Mouse (Mus musculus): ENCODE measurements around the gene Rcc1l. TPM values are rescaled to one million over a fixed set of nuclear protein-coding genes. Genes with fewer than 3 reads are reported as not detected.

The Rcc1l gene
- 18.0 and 20.4 TPM in 2 replicates for polyA plus RNA-seq (2012; rRNA removed)

DNA sequence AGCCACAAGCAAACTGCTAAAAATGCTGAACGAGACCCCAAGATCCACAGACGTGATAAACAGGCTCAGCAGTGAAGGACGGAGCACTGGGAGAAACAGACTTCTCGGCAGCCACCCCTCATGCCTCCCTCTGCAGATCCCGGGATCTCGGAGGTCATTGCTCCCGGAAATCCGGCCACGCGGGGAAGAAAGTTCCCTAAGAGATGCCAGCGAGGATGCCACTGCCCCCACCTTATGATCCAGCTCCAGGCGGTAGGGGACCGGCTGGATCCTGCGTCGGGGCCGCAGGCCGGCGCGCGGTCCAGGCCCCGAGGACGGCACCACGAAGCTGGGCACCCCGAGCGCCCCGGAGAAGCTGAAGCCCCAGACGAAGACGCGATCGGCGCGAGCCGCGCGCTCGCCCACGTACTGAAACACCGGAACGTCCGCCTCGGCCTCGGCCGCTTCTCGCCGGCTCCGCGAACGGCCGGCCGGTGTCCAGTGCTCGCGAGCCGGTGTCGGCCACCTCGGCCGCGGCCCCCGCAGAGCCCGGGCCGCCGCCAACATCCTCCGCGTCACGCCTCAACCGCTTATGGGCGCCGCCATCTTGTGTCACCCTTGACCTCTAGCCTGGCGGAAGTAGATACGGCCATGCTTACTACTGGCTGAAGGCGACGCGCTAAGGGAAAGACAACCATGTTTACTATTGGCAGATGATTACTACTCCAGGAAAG, at the start of gene Rcc1l:
TSS of gene Rcc1l (minus strand) at position 606 of the 713 bp plus-strand sequence.
- Histone ChIP-seq H3K36me3 (ENCODE audit: control insufficient read depth, insufficient read depth, low read length) (no peaks in the 10 kb centered on the region), H3K27me3 (ENCODE audit: control insufficient read depth, insufficient read depth, low read length) (no peaks in the 10 kb centered on the region), H3K4me3 (ENCODE audit: control insufficient read depth, insufficient read depth, low read length) (peak within 1 kb of the TSS; percentile 83), H3K27ac (ENCODE audit: control insufficient read depth, insufficient read depth, low read length) (no peak within 1 kb of the TSS), H3K4me1 (replicated peaks; ENCODE audit: control insufficient read depth, insufficient read depth, low read length) (peaks cover 9% of the 10 kb centered on the region)
- TF ChIP-seq POLR2A (IDR thresholded peaks at IDR 0.05; ENCODE audit: control insufficient read depth, extremely low read depth, insufficient read depth, low read length, poor library complexity) (0 out of 2 replicates have a peak, but pooled peaks have one; percentile 14), CTCF (IDR thresholded peaks at IDR 0.05; ENCODE audit: borderline replicate concordance, control insufficient read depth, extremely low read depth, insufficient read depth, low read length, poor library complexity) (0 out of 2 replicates have a peak, but pooled peaks have one; percentile 25)
- under 1% methylated on average over 72 of the region's 72 CpGs for WGBS
- DNase-seq: peak; percentile 82

DNA sequence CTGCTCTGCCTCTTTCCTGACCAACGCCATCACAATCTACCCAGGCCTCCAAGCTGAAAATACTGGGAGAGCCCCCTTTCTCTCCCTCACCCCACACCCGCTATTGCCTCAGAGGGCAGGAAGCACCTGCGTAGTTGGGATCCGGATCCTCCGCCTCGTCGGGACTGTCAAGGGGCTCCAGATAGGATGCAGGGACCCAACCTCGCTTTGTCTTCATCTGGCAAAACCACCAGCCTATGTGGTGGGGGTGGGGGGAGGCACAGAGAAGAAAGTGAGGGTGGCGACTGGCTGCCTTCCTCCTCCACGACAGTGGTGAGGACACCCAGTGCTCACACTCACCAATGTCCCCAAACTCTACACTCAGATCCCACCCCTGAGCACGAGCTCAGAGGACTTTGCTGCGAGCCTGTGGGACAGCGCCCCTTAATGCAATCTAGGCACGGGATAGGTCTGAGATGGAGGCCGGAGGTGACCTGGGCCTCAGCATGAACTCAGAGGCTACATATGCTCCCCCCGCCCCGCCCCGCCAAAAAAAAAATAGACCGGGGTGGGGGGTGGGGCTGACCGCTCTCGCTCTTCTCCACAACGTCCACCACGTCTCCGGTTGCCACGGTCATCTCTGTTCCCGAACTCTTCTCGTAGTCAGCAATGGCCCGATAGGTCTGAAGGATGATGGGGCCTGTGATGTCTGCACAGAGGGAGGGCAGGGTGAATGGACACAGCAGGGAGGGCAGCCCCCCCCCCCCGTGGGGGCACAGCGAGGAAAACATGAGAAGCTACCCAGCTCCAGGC, 48.7 kb upstream of the Rcc1l start:
- Histone ChIP-seq H3K27me3 (ENCODE audit: control insufficient read depth, insufficient read depth, low read length) (no peaks in the 10 kb centered on the region), H3K4me1 (replicated peaks; ENCODE audit: control insufficient read depth, insufficient read depth, low read length) (peaks cover 54% of the 10 kb centered on the region), H3K36me3 (ENCODE audit: control insufficient read depth, insufficient read depth, low read length) (no peaks in the 10 kb centered on the region), H3K27ac (ENCODE audit: control insufficient read depth, insufficient read depth, low read length) (no peak overlapping the region), H3K4me3 (ENCODE audit: control insufficient read depth, insufficient read depth, low read length) (no peak overlapping the region)
- no peak for TF ChIP-seq CTCF (IDR thresholded peaks at IDR 0.05; ENCODE audit: borderline replicate concordance, control insufficient read depth, extremely low read depth, insufficient read depth, low read length, poor library complexity)
- TF ChIP-seq POLR2A (IDR thresholded peaks at IDR 0.05; ENCODE audit: control insufficient read depth, extremely low read depth, insufficient read depth, low read length, poor library complexity): no peak
- 46% methylated on average over 30 of the region's 30 CpGs for WGBS
- DNase-seq: no peak

DNA sequence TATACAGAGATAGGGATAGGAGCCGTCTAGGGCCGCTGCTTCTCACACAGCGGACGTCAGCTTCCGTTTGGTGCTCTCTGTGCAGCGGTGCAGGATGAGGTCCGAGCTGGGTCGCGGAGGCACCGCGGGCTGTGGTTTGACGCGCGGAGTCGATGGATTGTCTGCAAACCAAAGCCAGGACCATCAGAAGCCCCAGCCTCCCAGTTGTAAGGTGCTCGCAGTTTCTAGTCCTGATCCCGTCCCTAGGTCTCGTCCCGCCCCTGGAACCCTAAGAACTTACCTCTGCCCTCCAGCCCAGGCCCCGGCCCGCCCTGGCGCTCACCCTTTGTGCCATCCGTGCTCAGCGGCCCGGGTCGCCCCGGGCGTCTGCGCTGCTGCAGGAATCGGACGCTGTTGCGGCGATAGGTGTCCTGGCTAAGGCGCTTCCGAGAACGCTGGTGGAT, 45.2 kb upstream of the Rcc1l start:
- DNase-seq: no peak
- no peak overlapping the region for H3K4me3 ChIP-seq (ENCODE audit: control insufficient read depth, insufficient read depth, low read length)

DNA sequence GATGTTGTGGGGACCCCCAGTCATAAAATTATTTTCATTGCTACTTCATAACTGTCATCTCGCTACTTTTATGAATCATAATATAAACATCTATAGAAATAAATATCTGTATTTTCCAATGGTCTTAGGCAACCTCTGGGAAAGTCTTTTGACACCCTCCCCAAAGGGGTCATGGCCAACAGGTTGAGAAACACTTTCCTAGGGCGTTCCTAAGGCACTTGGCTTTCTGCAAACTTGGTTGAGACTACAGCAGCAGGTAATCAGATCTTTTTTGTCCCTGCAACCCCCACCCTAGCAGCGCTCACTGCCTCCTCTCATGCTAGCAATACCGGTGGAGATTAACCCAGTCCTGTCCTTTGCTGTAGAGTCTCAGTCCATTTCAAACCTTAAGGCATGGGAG, 44.7 kb upstream of the Rcc1l start:
- Histone ChIP-seq H3K27ac (ENCODE audit: control insufficient read depth, insufficient read depth, low read length) (no peak overlapping the region), H3K27me3 (ENCODE audit: control insufficient read depth, insufficient read depth, low read length) (no peaks in the 10 kb centered on the region), H3K4me1 (replicated peaks; ENCODE audit: control insufficient read depth, insufficient read depth, low read length) (peaks cover 26% of the 10 kb centered on the region), H3K4me3 (ENCODE audit: control insufficient read depth, insufficient read depth, low read length) (no peak overlapping the region), H3K36me3 (ENCODE audit: control insufficient read depth, insufficient read depth, low read length) (no peaks in the 10 kb centered on the region)
- TF ChIP-seq POLR2A (IDR thresholded peaks at IDR 0.05; ENCODE audit: control insufficient read depth, extremely low read depth, insufficient read depth, low read length, poor library complexity) (no peak), CTCF (IDR thresholded peaks at IDR 0.05; ENCODE audit: borderline replicate concordance, control insufficient read depth, extremely low read depth, insufficient read depth, low read length, poor library complexity) (no peak)
- DNase-seq: no peak
- 79% methylated on average over 4 of the region's 4 CpGs for WGBS

More for the DNA sequence above, 45.2 kb upstream of the Rcc1l start:
- H3K36me3 ChIP-seq (ENCODE audit: control insufficient read depth, insufficient read depth, low read length): no peaks in the 10 kb centered on the region
- H3K27ac ChIP-seq (ENCODE audit: control insufficient read depth, insufficient read depth, low read length): no peak overlapping the region
- peaks cover 30% of the 10 kb centered on the region for H3K4me1 ChIP-seq (replicated peaks; ENCODE audit: control insufficient read depth, insufficient read depth, low read length)
- H3K27me3 ChIP-seq (ENCODE audit: control insufficient read depth, insufficient read depth, low read length): no peaks in the 10 kb centered on the region
- TF ChIP-seq POLR2A (IDR thresholded peaks at IDR 0.05; ENCODE audit: control insufficient read depth, extremely low read depth, insufficient read depth, low read length, poor library complexity) (no peak), CTCF (IDR thresholded peaks at IDR 0.05; ENCODE audit: borderline replicate concordance, control insufficient read depth, extremely low read depth, insufficient read depth, low read length, poor library complexity) (no peak)
- WGBS: 50% methylated on average over 36 of the region's 36 CpGs

DNA sequence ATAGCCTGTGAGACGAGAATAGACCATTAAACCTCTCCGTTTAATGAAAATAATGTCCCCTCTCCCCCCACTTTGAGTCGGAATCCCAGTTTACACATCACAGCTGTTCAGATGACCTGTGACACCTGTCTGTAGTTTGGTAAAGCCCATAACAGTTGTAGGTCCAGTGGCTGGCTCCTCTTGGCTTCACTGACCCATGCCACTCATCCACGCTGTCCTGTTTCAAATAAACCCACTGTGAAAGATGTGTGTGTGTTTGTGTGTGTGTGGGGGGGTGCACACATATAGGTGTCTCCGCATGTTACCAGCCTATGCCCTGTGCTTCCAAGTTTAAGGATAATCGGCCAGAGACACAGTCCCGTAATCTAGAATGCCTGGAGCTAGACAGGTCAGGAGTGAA, 41.3 kb upstream of the Rcc1l start:
- DNase-seq: no peak
- 96% methylated on average over 7 of the region's 7 CpGs for WGBS
- Histone ChIP-seq H3K27me3 (ENCODE audit: control insufficient read depth, insufficient read depth, low read length) (no peaks in the 10 kb centered on the region), H3K36me3 (ENCODE audit: control insufficient read depth, insufficient read depth, low read length) (no peaks in the 10 kb centered on the region), H3K4me3 (ENCODE audit: control insufficient read depth, insufficient read depth, low read length) (no peak overlapping the region), H3K4me1 (replicated peaks; ENCODE audit: control insufficient read depth, insufficient read depth, low read length) (peaks cover 25% of the 10 kb centered on the region), H3K27ac (ENCODE audit: control insufficient read depth, insufficient read depth, low read length) (no peak overlapping the region)
- TF ChIP-seq POLR2A (IDR thresholded peaks at IDR 0.05; ENCODE audit: control insufficient read depth, extremely low read depth, insufficient read depth, low read length, poor library complexity): no peak
- no peak for TF ChIP-seq CTCF (IDR thresholded peaks at IDR 0.05; ENCODE audit: borderline replicate concordance, control insufficient read depth, extremely low read depth, insufficient read depth, low read length, poor library complexity)

DNA sequence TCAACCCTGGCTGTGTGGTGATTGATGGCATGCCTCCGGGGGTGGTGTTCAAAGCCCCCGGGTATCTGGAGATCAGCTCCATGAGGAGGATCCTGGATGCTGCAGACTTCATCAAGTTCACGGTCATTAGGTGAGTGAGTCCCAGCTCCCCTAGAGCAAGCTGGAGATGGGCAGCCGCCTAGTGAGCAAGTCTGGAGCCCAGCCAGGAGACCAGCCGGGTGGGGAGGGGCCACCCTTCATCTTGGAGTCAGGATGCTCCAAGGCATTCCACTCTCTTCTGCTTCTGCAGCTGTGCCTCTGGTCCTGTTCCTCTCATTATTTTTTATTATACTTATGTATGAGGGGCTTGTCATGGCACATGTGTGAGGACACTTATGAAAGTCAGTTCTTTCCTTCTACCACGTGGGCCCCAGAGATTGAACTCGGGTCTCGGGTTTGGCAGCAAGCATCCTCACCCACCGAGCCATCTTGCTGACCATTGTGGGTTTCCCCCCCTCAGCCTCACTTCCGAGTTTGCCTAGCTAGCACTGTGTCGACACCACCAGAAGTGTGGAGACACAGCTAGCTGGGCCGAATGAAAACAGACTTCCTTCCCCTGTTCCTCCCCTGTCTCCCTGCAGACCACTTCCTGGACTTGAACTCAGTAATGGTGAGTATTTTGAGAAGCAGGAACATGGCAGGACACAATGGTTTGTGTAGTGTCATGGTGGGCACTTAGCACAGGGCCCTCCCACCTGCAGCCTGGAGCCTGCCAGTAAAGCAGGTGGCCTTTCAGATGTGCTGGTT, 37.6 kb upstream of the Rcc1l start:
- no peak overlapping the region for H3K4me3 ChIP-seq (ENCODE audit: control insufficient read depth, insufficient read depth, low read length)
- peak overlapping the region; percentile 34 for H3K27ac ChIP-seq (ENCODE audit: control insufficient read depth, insufficient read depth, low read length)
- WGBS: 37% methylated on average over 12 of the region's 12 CpGs
- no peaks in the 10 kb centered on the region for H3K27me3 ChIP-seq (ENCODE audit: control insufficient read depth, insufficient read depth, low read length)
- H3K36me3 ChIP-seq (ENCODE audit: control insufficient read depth, insufficient read depth, low read length): no peaks in the 10 kb centered on the region
- no peak for TF ChIP-seq POLR2A (IDR thresholded peaks at IDR 0.05; ENCODE audit: control insufficient read depth, extremely low read depth, insufficient read depth, low read length, poor library complexity)
- no peak for TF ChIP-seq CTCF (IDR thresholded peaks at IDR 0.05; ENCODE audit: borderline replicate concordance, control insufficient read depth, extremely low read depth, insufficient read depth, low read length, poor library complexity)
- peaks cover 13% of the 10 kb centered on the region for H3K4me1 ChIP-seq (replicated peaks; ENCODE audit: control insufficient read depth, insufficient read depth, low read length)
- DNase-seq: no peak

Data from thymus, adult 2 months (tissue).